Mouse (Mus musculus) liver, adult 2 months (tissue): Measurements from ENCODE around the gene D10Jhu81e. TPM values are rescaled to one million over a fixed set of nuclear protein-coding genes. Genes with fewer than 3 reads are reported as not detected.
"Not testable (repeated sequence)": the region's sequence is repeated elsewhere in the genome, so short reads cannot be mapped to it uniquely, and the experiment has no call there.

Experiments
- DNase-seq: peaks from one replicate; pipeline ENCODE4 v3.0.0-alpha.2; 2011; ENCODE audit warnings: low read depth, low spot score; ENCODE audit errors: extremely low read depth
- H3K27ac ChIP-seq: fragments of 200-500 bp; replicated peaks from 2 replicates; pipeline ENCODE4 v1.5.1; 2012; ENCODE audit warnings: low read depth, mild to moderate bottlenecking, control low read depth, inconsistent platforms, low read length; ENCODE audit not compliant: insufficient read depth
- H3K27me3 ChIP-seq: fragments of 200-500 bp; 2 replicates; pipeline ENCODE4 v1.6.1; 2012; ENCODE audit warnings: mild to moderate bottlenecking, moderate library complexity, low read length, inconsistent platforms; ENCODE audit not compliant: control insufficient read depth, insufficient read depth
- H3K36me3 ChIP-seq: fragments of 200-500 bp; 2 replicates; pipeline ENCODE4 v1.6.1; 2012; ENCODE audit warnings: low read length, inconsistent platforms; ENCODE audit not compliant: control insufficient read depth, insufficient read depth
- H3K4me1 ChIP-seq: fragments of 200-500 bp; 2 replicates; pipeline ENCODE4 v1.6.1; 2011; ENCODE audit warnings: low read length; ENCODE audit not compliant: control insufficient read depth, insufficient read depth
- H3K4me3 ChIP-seq: fragments of 200-500 bp; 2 replicates; pipeline ENCODE4 v1.5.1; 2011; ENCODE audit warnings: low read depth, mild to moderate bottlenecking, control low read depth, low read length, moderate library complexity; ENCODE audit not compliant: insufficient read depth
- H3K79me2 ChIP-seq: fragments of 200-500 bp; 2 replicates; pipeline ENCODE4 v1.6.1; 2012; ENCODE audit warnings: inconsistent platforms, mild to moderate bottlenecking, low read length, moderate library complexity; ENCODE audit not compliant: control insufficient read depth, insufficient read depth
- H3K9ac ChIP-seq: fragments of 200-500 bp; 2 replicates; pipeline ENCODE4 v1.6.1; 2012; ENCODE audit warnings: low read depth, mild to moderate bottlenecking, control low read depth, inconsistent platforms, low read length
- CTCF ChIP-seq: fragments of 200-500 bp; IDR thresholded peaks from 2 replicates; pipeline ENCODE4 v1.5.1; 2011; ENCODE audit warnings: low read depth, low read length, control low read depth
- POLR2A ChIP-seq: fragments of 200-500 bp; IDR thresholded peaks from 2 replicates; pipeline ENCODE4 v1.6.1; 2011; ENCODE audit warnings: low read length, control low read depth; ENCODE audit not compliant: insufficient read depth; ENCODE audit errors: extremely low read depth
- WGBS: fragments of 180-500 bp; shearing (Covaris S2); methylation state at CpG from one replicate; pipeline ENCODE4 v1.1.7; 2018; 5-methylcytosine and 5-hydroxymethylcytosine counted together
- polyA plus RNA-seq: library from polyadenylated mRNA; depleted of rRNA; stranded (reverse); fragments of >200 nt; gene quantifications from 2 replicates; pipeline ENCODE4 v1.2.3, GENCODE M21; 2012
- total RNA-seq: library from RNA; depleted of rRNA; stranded (reverse); fragments of >200 nt; gene quantifications from 2 replicates; pipeline ENCODE4 v1.2.3, GENCODE M21; 2014

Gene D10Jhu81e
- total and polyA plus RNA-seq, 2 experiments: 143 to 274 TPM

GRCm38 (mm10) chr10:78127046-78127870, 42.3 kb downstream of the D10Jhu81e start:
- no peak for DNase-seq
- Histone ChIP-seq H3K27me3 (no peaks in the 10 kb centered on the region), H3K27ac (0 out of 2 replicates have a peak overlapping the region, but pooled peaks have one; percentile 22), H3K9ac (no peak overlapping the region), H3K79me2 (no peaks in the 10 kb centered on the region), H3K4me1 (no peaks in the 10 kb centered on the region; the same call in 1 of the 2 replicates), H3K36me3 (no peaks in the 10 kb centered on the region), H3K4me3 (no peak overlapping the region)
- TF ChIP-seq POLR2A (no peak), CTCF (no peak)
- WGBS: 78% methylated on average over 9 of the region's 9 CpGs

GRCm38 (mm10) chr10:78126311-78126710, 43.3 kb downstream of the D10Jhu81e start:
- H3K9ac ChIP-seq: no peak overlapping the region
- no peaks in the 10 kb centered on the region for H3K79me2 ChIP-seq
- no peak overlapping the region for H3K4me3 ChIP-seq
- no peaks in the 10 kb centered on the region; the same call in 1 of the 2 replicates for H3K4me1 ChIP-seq
- DNase-seq: no peak
- no peak for TF ChIP-seq POLR2A
- TF ChIP-seq CTCF: no peak
- no peak overlapping the region for H3K27ac ChIP-seq
- H3K36me3 ChIP-seq: no peaks in the 10 kb centered on the region
- 94% methylated on average over 5 of the region's 5 CpGs for WGBS
- no peaks in the 10 kb centered on the region for H3K27me3 ChIP-seq

- not testable (repeated sequence) for H3K36me3 ChIP-seq, H3K4me1 ChIP-seq, H3K27ac ChIP-seq, H3K4me3 ChIP-seq, H3K27me3 ChIP-seq, H3K79me2 ChIP-seq, H3K9ac ChIP-seq, DNase-seq
- 79% methylated on average over 8 of the region's 8 CpGs for WGBS
Measured at GRCm38 (mm10) chr10:78125061-78125460, 44.5 kb downstream of the D10Jhu81e start.

GRCm38 (mm10) chr10:78124137-78124536, 45.4 kb downstream of the D10Jhu81e start:
- H3K4me3 ChIP-seq, H3K4me1 ChIP-seq, H3K79me2 ChIP-seq, H3K27ac ChIP-seq, H3K36me3 ChIP-seq, H3K27me3 ChIP-seq, H3K9ac ChIP-seq, DNase-seq: not testable (repeated sequence)
- WGBS: 59% methylated on average over 6 of the region's 6 CpGs

- no peaks in the 10 kb centered on the region for H3K27me3 ChIP-seq
- no peak for DNase-seq
- no peak overlapping the region for H3K4me3 ChIP-seq
- no peak overlapping the region for H3K27ac ChIP-seq
- no peak for TF ChIP-seq POLR2A
- TF ChIP-seq CTCF: no peak
- H3K36me3 ChIP-seq: no peaks in the 10 kb centered on the region
- H3K9ac ChIP-seq: no peak overlapping the region
- WGBS: 97% methylated on average over 4 of the region's 4 CpGs
- H3K4me1 ChIP-seq: no peaks in the 10 kb centered on the region; the same call in 1 of the 2 replicates
- no peaks in the 10 kb centered on the region for H3K79me2 ChIP-seq
Measured at GRCm38 (mm10) chr10:78119422-78119821, 50.2 kb downstream of the D10Jhu81e start.

- no peak overlapping the region for H3K27ac ChIP-seq
- no peak overlapping the region for H3K9ac ChIP-seq
- no peak overlapping the region for H3K4me3 ChIP-seq
- DNase-seq: no peak
- no peaks in the 10 kb centered on the region for H3K27me3 ChIP-seq
- H3K36me3 ChIP-seq: no peaks in the 10 kb centered on the region
- 48% methylated on average over 2 of the region's 2 CpGs for WGBS
- no peaks in the 10 kb centered on the region for H3K4me1 ChIP-seq
- TF ChIP-seq CTCF (no peak), POLR2A (no peak)
- no peaks in the 10 kb centered on the region for H3K79me2 ChIP-seq
Measured at GRCm38 (mm10) chr10:78115153-78115552, 54.4 kb downstream of the D10Jhu81e start.
